Mouse (Mus musculus) cerebellum, adult 2 months (tissue): ENCODE data around the gene Atg13.

Experiments used
- CTCF ChIP-seq: fragments of 200-500 bp; IDR thresholded peaks from 2 replicates; pipeline ENCODE4 v1.5.1; 2011; ENCODE audit warnings: low read depth, mild to moderate bottlenecking, control low read depth, low read length, moderate library complexity, borderline replicate concordance; ENCODE audit not compliant: insufficient read depth
- POLR2A ChIP-seq: fragments of 200-500 bp; IDR thresholded peaks from 2 replicates; pipeline ENCODE4 v1.6.1; 2011; ENCODE audit warnings: low read length, control low read depth, borderline replicate concordance; ENCODE audit not compliant: insufficient read depth

DNA sequence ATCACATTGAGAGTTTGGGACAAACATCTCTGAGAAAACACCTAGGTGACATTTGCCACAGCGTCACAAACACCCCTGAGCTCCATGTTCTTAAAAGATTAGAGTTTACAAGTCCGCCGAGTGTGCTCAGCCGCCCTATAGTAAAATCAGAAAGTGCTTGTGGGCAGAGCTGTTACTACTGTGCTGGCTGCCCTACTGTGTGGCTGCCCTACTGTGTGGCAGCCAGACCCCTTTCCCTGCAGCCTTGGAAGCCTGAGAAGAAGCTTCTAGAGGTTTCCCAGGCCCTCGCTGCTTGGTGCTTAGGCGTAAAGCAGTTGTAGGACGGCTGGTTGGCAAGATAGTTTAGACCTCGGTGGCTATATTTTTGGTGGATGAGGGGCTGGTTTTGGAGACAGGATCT is 50.7 kb downstream of the Atg13 start:
- TF ChIP-seq POLR2A = no peak
- no peak for TF ChIP-seq CTCF
